Mouse (Mus musculus): ENCODE results near the gene Cdh12. TPM values are rescaled to one million over a fixed set of nuclear protein-coding genes. Genes with fewer than 3 reads are reported as not detected.

The Cdh12 gene
- total and polyA plus RNA-seq, 3 experiments: 0.13 to 0.16 TPM; not detected in 1

DNA sequence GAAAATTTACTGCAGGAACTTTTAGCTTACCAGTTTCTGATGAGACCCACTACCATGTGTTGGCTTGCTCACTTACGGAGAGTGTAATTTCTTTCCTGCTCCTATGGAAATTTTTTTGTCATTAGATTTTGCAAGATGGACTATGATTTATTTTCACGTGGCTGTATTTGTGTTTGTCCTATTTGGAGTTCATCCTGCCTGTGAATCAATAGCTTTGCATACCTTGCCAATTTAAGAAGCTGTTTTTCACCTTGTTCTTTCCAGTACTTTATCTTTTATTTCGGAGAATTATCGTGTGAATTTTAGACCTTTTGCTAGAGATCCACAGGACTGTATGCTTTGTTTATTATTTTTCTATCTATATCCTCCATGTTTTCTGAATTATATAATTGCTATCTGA, 551.5 kb downstream of the Cdh12 start:
- H3K36me3 ChIP-seq (replicated peaks in 1 of 2; ENCODE audit: control insufficient read depth in 1 of 2, insufficient read depth in 1 of 2, low read length in 1 of 2): no peaks in the 10 kb centered on the region
- dilution Hi-C loops (cut with MboI; ENCODE audit: extremely low pct_ligation_motif_present, extremely low pct_unique_long_range_greater_than_20kb, low sequenced_read_pairs) (no loop called here), in situ Hi-C loops (cut with MboI; ENCODE audit: low pct_ligation_motif_present, low pct_unique_long_range_greater_than_20kb, low sequenced_read_pairs) (no loop called here)
- H3K27me3 ChIP-seq (replicated peaks): no peaks in the 10 kb centered on the region
- no peaks in the 10 kb centered on the region for H3K79me2 ChIP-seq (replicated peaks; ENCODE audit: control insufficient read depth, extremely low read depth, insufficient read depth, poor library complexity, severe bottlenecking)
- peaks cover 9% of the 10 kb centered on the region for H3K9me3 ChIP-seq (replicated peaks; ENCODE audit: low read length)
- no peak overlapping the region for H3K9ac ChIP-seq (ENCODE audit: insufficient read depth, low read depth)
- TF ChIP-seq SMC3 (IDR thresholded peaks at IDR 0.05; ENCODE audit: low read depth, low read length): no peak
- no peak for TF ChIP-seq IRF4 (IDR thresholded peaks at IDR 0.05; ENCODE audit: low read depth, low read length)
- TF ChIP-seq GABPA (IDR thresholded peaks at IDR 0.05; ENCODE audit: insufficient replicate concordance, low read depth, low read length): no peak
- no peak for TF ChIP-seq RCOR1 (conservative IDR thresholded peaks at IDR 0.05; ENCODE audit: low read depth, low read length)
- TF ChIP-seq NELFE (IDR thresholded peaks at IDR 0.05; ENCODE audit: low read depth, low read length): no peak
- no peak for TF ChIP-seq JUND (conservative IDR thresholded peaks at IDR 0.05; ENCODE audit: low read depth, low read length)
- TF ChIP-seq ZC3H11A (IDR thresholded peaks at IDR 0.05; ENCODE audit: low read depth, low read length): no peak
- no peak for TF ChIP-seq RAD21 (IDR thresholded peaks at IDR 0.05; ENCODE audit: low read depth, low read length)
- no peak for TF ChIP-seq ETS1 (conservative IDR thresholded peaks at IDR 0.05; ENCODE audit: low read depth, low read length)
- no peak for TF ChIP-seq MAFK (IDR thresholded peaks at IDR 0.05; ENCODE audit: insufficient replicate concordance, low read length)
- TF ChIP-seq ELF1 (IDR thresholded peaks at IDR 0.05; ENCODE audit: low read depth, low read length): no peak
- TF ChIP-seq CHD1 (IDR thresholded peaks at IDR 0.05; ENCODE audit: low read depth, low read length): no peak
- TF ChIP-seq SIN3A (IDR thresholded peaks at IDR 0.05; ENCODE audit: low read length): no peak
- no peak for TF ChIP-seq ZKSCAN1 (IDR thresholded peaks at IDR 0.05; ENCODE audit: borderline replicate concordance, low read depth, low read length)
- TF ChIP-seq JUN (IDR thresholded peaks at IDR 0.05; ENCODE audit: insufficient read depth, low read depth, low read length): no peak
- TF ChIP-seq MAZ (IDR thresholded peaks at IDR 0.05; ENCODE audit: low read depth, low read length): no peak
- TF ChIP-seq PAX5 (IDR thresholded peaks at IDR 0.05; ENCODE audit: low read length): no peak
- TF ChIP-seq UBTF (IDR thresholded peaks at IDR 0.05; ENCODE audit: low read depth, low read length): no peak
- no peak for TF ChIP-seq TBP (conservative IDR thresholded peaks at IDR 0.05; ENCODE audit: low read depth, low read length)
- TF ChIP-seq MXI1 (IDR thresholded peaks at IDR 0.05; ENCODE audit: low read depth, low read length): no peak
- H3K4me1 ChIP-seq (ENCODE audit: control insufficient read depth in 1 of 2, insufficient read depth in 2 of 2): no peaks in the 10 kb centered on the region
- no peak for DNase-seq (ENCODE audit: extremely low read depth)
- H3K4me3 ChIP-seq (replicated peaks in 1 of 3; ENCODE audit: low read depth in 2 of 3, low read length in 2 of 3, poor library complexity in 1 of 3): no peak overlapping the region
- no peak overlapping the region for H3K27ac ChIP-seq (ENCODE audit: insufficient read depth, low read depth)
- no peak overlapping the region for H3K4me2 ChIP-seq (ENCODE audit: insufficient read depth, low read depth, poor library complexity, severe bottlenecking)

DNA sequence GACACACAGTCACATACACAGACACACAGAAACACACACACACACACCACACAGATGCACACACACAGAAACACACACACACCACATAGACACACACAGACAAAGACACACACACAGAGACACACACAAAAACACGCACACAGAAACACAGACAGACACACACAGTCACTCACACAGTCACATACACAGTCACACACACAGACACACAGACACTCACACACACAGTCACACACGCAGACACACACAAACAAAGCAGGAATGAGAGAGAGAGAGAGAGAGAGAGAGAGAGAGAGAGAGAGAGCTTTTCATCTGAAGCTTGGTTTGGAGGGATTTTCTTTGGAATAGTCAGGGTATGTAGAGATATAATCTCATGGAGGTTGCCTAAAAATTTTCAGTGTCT, 558.9 kb downstream of the Cdh12 start:
- Histone ChIP-seq H3K36me3 (replicated peaks in 1 of 2; ENCODE audit: control insufficient read depth in 1 of 2, insufficient read depth in 1 of 2, low read length in 1 of 2) (no peaks in the 10 kb centered on the region), H3K9me3 (replicated peaks; ENCODE audit: low read length) (peaks cover 22% of the 10 kb centered on the region), H3K27ac (ENCODE audit: insufficient read depth, low read depth) (no peak overlapping the region), H3K27me3 (replicated peaks) (no peaks in the 10 kb centered on the region), H3K9ac (ENCODE audit: insufficient read depth, low read depth) (no peak overlapping the region), H3K4me2 (ENCODE audit: insufficient read depth, low read depth, poor library complexity, severe bottlenecking) (no peak overlapping the region), H3K4me1 (ENCODE audit: control insufficient read depth in 1 of 2, insufficient read depth in 2 of 2) (no peaks in the 10 kb centered on the region; a peak in 1 of 4 replicates), H3K79me2 (replicated peaks; ENCODE audit: control insufficient read depth, extremely low read depth, insufficient read depth, poor library complexity, severe bottlenecking) (no peaks in the 10 kb centered on the region), H3K4me3 (replicated peaks in 1 of 3; ENCODE audit: low read depth in 2 of 3, low read length in 2 of 3, poor library complexity in 1 of 3) (no peak overlapping the region)
- DNase-seq (ENCODE audit: extremely low read depth): no peak
- dilution Hi-C loops (cut with MboI; ENCODE audit: extremely low pct_ligation_motif_present, extremely low pct_unique_long_range_greater_than_20kb, low sequenced_read_pairs) (no loop called here), in situ Hi-C loops (cut with MboI; ENCODE audit: low pct_ligation_motif_present, low pct_unique_long_range_greater_than_20kb, low sequenced_read_pairs) (no loop called here)
- TF ChIP-seq CHD2 (IDR thresholded peaks at IDR 0.05; ENCODE audit: low read length) (no peak), MAX (IDR thresholded peaks at IDR 0.05; ENCODE audit: low read length) (no peak), ZKSCAN1 (IDR thresholded peaks at IDR 0.05; ENCODE audit: borderline replicate concordance, low read depth, low read length) (no peak), ZMIZ1 (IDR thresholded peaks at IDR 0.05; ENCODE audit: low read depth, low read length) (no peak), ZNF384 (IDR thresholded peaks at IDR 0.05; ENCODE audit: low read depth, low read length) (no peak), CHD1 (IDR thresholded peaks at IDR 0.05; ENCODE audit: low read depth, low read length) (no peak), JUN (IDR thresholded peaks at IDR 0.05; ENCODE audit: insufficient read depth, low read depth, low read length) (no peak), POLR2AphosphoS2 (IDR thresholded peaks at IDR 0.05; ENCODE audit: low read depth, low read length) (no peak), ETS1 (conservative IDR thresholded peaks at IDR 0.05; ENCODE audit: low read depth, low read length) (no peak), IRF4 (IDR thresholded peaks at IDR 0.05; ENCODE audit: low read depth, low read length) (no peak), ELF1 (IDR thresholded peaks at IDR 0.05; ENCODE audit: low read depth, low read length) (no peak), KAT2A (IDR thresholded peaks at IDR 0.05; ENCODE audit: insufficient replicate concordance, low read length) (no peak), CTCF (conservative IDR thresholded peaks at IDR 0.05 in 1 of 2, IDR thresholded peaks at IDR 0.05 in 1 of 2; ENCODE audit: low read depth in 2 of 2, low read length in 2 of 2) (no peak), MYC (IDR thresholded peaks at IDR 0.05; ENCODE audit: low read depth, low read length) (no peak)
